Mouse (Mus musculus) C2C12 (cell line): Measurements from ENCODE around the gene Olfr665. TPM values are rescaled to one million over a fixed set of nuclear protein-coding genes. Genes with fewer than 3 reads are reported as not detected.

ENCODE experiments used
- H3K27me3 ChIP-seq: one replicate; pipeline ENCODE4 v1.6.1; 2011; ENCODE audit not compliant: control insufficient read depth, insufficient read depth, insufficient read length
- H3K36me3 ChIP-seq: one replicate; pipeline ENCODE4 v1.6.1; 2011; ENCODE audit not compliant: control insufficient read depth, insufficient read depth
- H3K4me3 ChIP-seq: one replicate; pipeline ENCODE4 v1.5.1; 2011; ENCODE audit warnings: mild to moderate bottlenecking, control low read depth; ENCODE audit not compliant: poor library complexity, insufficient read depth, severe bottlenecking
- H3K79me2 ChIP-seq: one replicate; pipeline ENCODE4 v1.6.1; 2011; ENCODE audit not compliant: control insufficient read depth, insufficient read depth
- H3K79me3 ChIP-seq: one replicate; pipeline ENCODE4 v1.6.1; 2011; ENCODE audit warnings: low read depth, control low read depth
- H3ac ChIP-seq: one replicate; pipeline ENCODE3; 2011; ENCODE audit warnings: low read depth; ENCODE audit not compliant: control insufficient read depth, insufficient read length
- CEBPB ChIP-seq: IDR thresholded peaks from one replicate; pipeline ENCODE4 v1.6.1; 2011; ENCODE audit warnings: low read depth, mild to moderate bottlenecking, control low read depth, moderate library complexity
- CTCF ChIP-seq: IDR thresholded peaks from one replicate; pipeline ENCODE4 v1.5.1; 2011; ENCODE audit not compliant: control insufficient read depth, insufficient read depth, insufficient read length
- FOSL1 ChIP-seq: IDR thresholded peaks from one replicate; pipeline ENCODE4 v1.8.0; 2011; ENCODE audit warnings: mild to moderate bottlenecking, low read length; ENCODE audit not compliant: poor library complexity, insufficient read depth, severe bottlenecking
- MAX ChIP-seq: IDR thresholded peaks from one replicate; pipeline ENCODE4 v1.6.1; 2011; ENCODE audit warnings: mild to moderate bottlenecking, control low read depth
- MYOD1 ChIP-seq: IDR thresholded peaks from one replicate; pipeline ENCODE4 v1.6.1; 2011; ENCODE audit warnings: low read depth; ENCODE audit not compliant: control insufficient read depth, insufficient read length
- MYOG ChIP-seq: IDR thresholded peaks from one replicate; pipeline ENCODE4 v1.6.1; 2011; ENCODE audit not compliant: control insufficient read depth, insufficient read length; ENCODE audit errors: extremely low read depth
- USF1 ChIP-seq: IDR thresholded peaks from one replicate; pipeline ENCODE4 v1.6.1; 2011; ENCODE audit warnings: low read depth, mild to moderate bottlenecking, control low read depth, moderate library complexity
- polyA plus RNA-seq: library from polyadenylated mRNA; unstranded; fragments of >200 nt; fragmentation: generic; extraction: Trizol; gene quantifications from one replicate; pipeline ENCODE4 v1.2.1, GENCODE M21; 2012; ENCODE audit warnings: missing spikeins

The Olfr665 gene
- polyA plus RNA-seq, 1 experiment: not detected

DNA sequence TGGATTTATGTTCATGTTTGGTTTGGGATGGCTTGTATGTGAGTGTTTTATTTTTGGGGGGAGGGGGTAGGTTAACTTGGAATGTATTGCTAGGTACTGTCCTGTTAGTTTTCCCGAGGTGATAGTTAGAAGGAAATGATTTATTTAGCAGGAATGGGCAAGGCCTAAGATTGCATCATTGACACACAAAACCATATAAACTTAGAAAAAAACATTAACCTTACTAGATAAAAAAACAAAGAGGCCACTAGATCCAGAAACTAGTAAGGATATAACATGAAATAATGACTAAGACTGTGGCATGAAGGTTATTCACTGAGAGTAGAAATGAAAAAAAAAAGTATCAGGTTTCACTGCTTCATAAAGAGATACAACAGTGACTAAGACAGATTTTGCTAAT, 20.1 kb upstream of the Olfr665 start:
- Histone ChIP-seq H3K36me3 (no peaks in the 10 kb centered on the region), H3K27me3 (no peaks in the 10 kb centered on the region), H3K4me3 (no peak overlapping the region), H3K79me2 (no peaks in the 10 kb centered on the region), H3K79me3 (no peaks in the 10 kb centered on the region), H3ac (no peak overlapping the region)
- TF ChIP-seq CEBPB (peak; percentile 74), MYOD1 (no peak)

DNA sequence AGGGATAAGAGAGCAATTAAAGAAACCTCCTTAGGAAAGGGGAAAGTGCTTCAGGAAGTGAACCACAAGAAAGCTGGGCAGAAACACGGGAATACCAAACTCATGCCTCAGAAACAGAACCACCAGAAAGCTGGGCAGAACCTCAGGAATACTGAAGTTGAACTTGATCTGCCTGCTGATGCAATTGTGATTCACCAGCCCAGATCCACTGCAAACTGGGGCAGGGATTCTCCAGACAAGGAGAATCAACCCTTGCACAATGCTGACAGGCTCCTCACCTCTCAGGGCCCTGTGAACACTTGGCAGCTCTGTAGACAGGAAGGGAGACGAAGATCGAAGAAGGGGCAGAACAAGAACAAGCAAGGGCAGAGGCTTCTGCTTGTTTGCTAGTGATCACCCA, 16.4 kb upstream of the Olfr665 start:
- no peak overlapping the region for H3ac ChIP-seq
- TF ChIP-seq CEBPB (peak; percentile 69), MYOG (no peak)
- no peaks in the 10 kb centered on the region for H3K36me3 ChIP-seq
- H3K79me3 ChIP-seq: no peaks in the 10 kb centered on the region
- H3K4me3 ChIP-seq: no peak overlapping the region
- H3K27me3 ChIP-seq: no peaks in the 10 kb centered on the region
- no peaks in the 10 kb centered on the region for H3K79me2 ChIP-seq

DNA sequence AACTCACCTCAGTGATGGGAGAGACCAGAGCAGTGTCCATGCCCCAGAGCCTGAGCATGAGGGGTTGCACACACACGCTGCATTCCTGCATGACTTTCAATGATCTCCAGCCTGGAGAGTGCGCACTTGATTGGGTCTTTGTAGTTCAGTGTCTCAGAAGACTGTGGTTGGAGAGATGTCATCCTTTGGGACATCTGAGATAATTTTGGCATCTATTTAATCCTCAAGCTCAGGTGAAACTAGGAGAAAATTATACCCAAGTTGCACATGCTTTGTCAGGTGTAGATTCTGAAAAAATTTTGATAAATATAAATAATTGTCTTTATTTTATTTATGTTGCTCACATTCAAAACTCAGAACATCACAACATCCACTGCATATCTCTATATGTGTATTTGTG, 18.0 kb downstream of the Olfr665 start, which contains the start of gene Olfr666:
Gene Olfr666, minus strand, starts transcription at position 101 of the 400 bp plus-strand sequence.
- TF ChIP-seq MYOD1 (no peak), MYOG (no peak), CEBPB (no peak), MAX (no peak), FOSL1 (no peak), CTCF (no peak), USF1 (no peak)
- no peaks in the 10 kb centered on the region for H3K36me3 ChIP-seq
- no peaks in the 10 kb centered on the region for H3K79me2 ChIP-seq
- no peaks in the 10 kb centered on the region for H3K79me3 ChIP-seq
- H3ac ChIP-seq: no peak within 1 kb of the TSS
- H3K27me3 ChIP-seq: no peaks in the 10 kb centered on the region
- no peak within 1 kb of the TSS for H3K4me3 ChIP-seq

DNA sequence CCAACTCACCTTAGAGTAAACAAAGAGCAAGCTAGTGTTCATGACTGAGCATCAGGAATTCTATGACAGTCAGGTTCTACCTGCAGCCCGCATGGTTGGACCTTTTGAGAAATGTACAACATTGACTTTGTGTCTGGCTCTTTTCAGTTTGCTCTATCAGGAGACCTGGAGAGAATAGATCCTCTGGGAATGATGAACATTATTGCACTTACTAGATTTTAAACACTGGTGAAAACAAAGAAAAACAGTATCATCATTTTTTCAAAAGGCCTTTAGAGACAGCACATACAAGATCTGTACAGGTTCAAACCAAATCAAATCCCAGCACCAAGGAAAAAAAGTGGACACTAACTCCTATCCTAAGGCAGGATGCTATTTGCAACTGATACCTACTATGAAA, 43.6 kb downstream of the Olfr665 start, which contains the start of gene Olfr667:
Gene Olfr667, minus strand, starts transcription at position 101 of the 400 bp plus-strand sequence.
- Histone ChIP-seq H3K4me3 (no peak within 1 kb of the TSS), H3K79me3 (no peaks in the 10 kb centered on the region), H3K36me3 (no peaks in the 10 kb centered on the region), H3ac (no peak within 1 kb of the TSS), H3K79me2 (no peaks in the 10 kb centered on the region), H3K27me3 (no peaks in the 10 kb centered on the region)
- TF ChIP-seq MYOG (no peak), FOSL1 (no peak), USF1 (no peak), MAX (no peak), CEBPB (no peak), CTCF (no peak), MYOD1 (no peak)

DNA sequence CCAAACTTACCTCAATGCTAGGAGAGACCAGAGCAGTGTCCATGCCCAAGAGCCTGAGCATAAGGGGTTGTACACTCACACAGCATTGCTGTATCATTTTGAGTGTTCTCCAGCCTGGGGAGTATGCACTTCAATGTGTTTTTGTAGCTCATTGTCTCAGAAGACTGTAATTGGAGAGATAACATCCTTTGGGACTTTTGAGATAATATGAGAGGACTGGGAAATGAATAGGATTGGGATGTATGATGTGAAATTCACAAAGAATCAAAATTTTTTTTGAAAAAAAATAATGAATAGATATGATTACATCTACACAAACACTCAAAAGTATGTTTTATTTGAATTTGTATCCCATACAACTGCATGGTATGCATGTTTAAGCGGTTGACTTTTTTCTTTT, 50.1 kb downstream of the Olfr665 start, which contains the start of gene Olfr668:
Gene Olfr668, minus strand, starts transcription at position 101 of the 400 bp plus-strand sequence.
- Histone ChIP-seq H3K4me3 (no peak within 1 kb of the TSS), H3K27me3 (no peaks in the 10 kb centered on the region), H3K36me3 (no peaks in the 10 kb centered on the region), H3K79me2 (no peaks in the 10 kb centered on the region), H3K79me3 (no peaks in the 10 kb centered on the region), H3ac (no peak within 1 kb of the TSS)
- TF ChIP-seq CEBPB: no peak
- no peak for TF ChIP-seq USF1
- no peak for TF ChIP-seq MYOG
- TF ChIP-seq MAX: no peak
- TF ChIP-seq FOSL1: no peak
- TF ChIP-seq CTCF: no peak
- no peak for TF ChIP-seq MYOD1

Other genes starting within 250 kb of the Olfr665 start
- gene Olfr658, start 230.7 kb upstream of the Olfr665 start, polyA plus RNA-seq: not detected
- gene Olfr659, start 211.3 kb upstream of the Olfr665 start, polyA plus RNA-seq: not detected
- not detected for gene Olfr661, start 191.5 kb upstream of the Olfr665 start, polyA plus RNA-seq
- gene Usp17le, start 100.6 kb upstream of the Olfr665 start, polyA plus RNA-seq: 0.19 TPM
- 0.25 TPM for gene Usp17lb, start 35.4 kb upstream of the Olfr665 start, polyA plus RNA-seq
- gene Usp17la, start 21.0 kb upstream of the Olfr665 start, polyA plus RNA-seq: 0.77 TPM
- not detected for gene Olfr666, start 17.9 kb downstream of the Olfr665 start, polyA plus RNA-seq
- not detected for gene Olfr667, start 43.5 kb downstream of the Olfr665 start, polyA plus RNA-seq
- not detected for gene Olfr668, start 50.0 kb downstream of the Olfr665 start, polyA plus RNA-seq
- not detected for gene Olfr669, start 56.2 kb downstream of the Olfr665 start, polyA plus RNA-seq
- not detected for gene Olfr670, start 84.6 kb downstream of the Olfr665 start, polyA plus RNA-seq
- gene Olfr671, start 101.1 kb downstream of the Olfr665 start, polyA plus RNA-seq: not detected
- not detected for gene Olfr672, start 124.0 kb downstream of the Olfr665 start, polyA plus RNA-seq
- gene Olfr675, start 150.4 kb downstream of the Olfr665 start, polyA plus RNA-seq: not detected
- not detected for gene Olfr676, start 154.7 kb downstream of the Olfr665 start, polyA plus RNA-seq
- not detected for gene Olfr677, start 173.3 kb downstream of the Olfr665 start, polyA plus RNA-seq
- not detected for gene Olfr678, start 186.4 kb downstream of the Olfr665 start, polyA plus RNA-seq
- gene Olfr679, start 203.2 kb downstream of the Olfr665 start, polyA plus RNA-seq: not detected
- gene Olfr680-ps1, start 214.8 kb downstream of the Olfr665 start, polyA plus RNA-seq: not detected
- not detected for gene Olfr681, start 238.8 kb downstream of the Olfr665 start, polyA plus RNA-seq